Mouse (Mus musculus) T-helper 2 cell (primary cell): ENCODE data around the gene Zfp462.

Source experiments
- in situ Hi-C: fragments of 300-600 bp; cut with MboI, MseI; formaldehyde crosslinking; loops from one replicate; pipeline ENCODE4 v1.15.1; 2025; ENCODE audit warnings: high pct_unique_total_duplicates

Zfp462 gene

DNA sequence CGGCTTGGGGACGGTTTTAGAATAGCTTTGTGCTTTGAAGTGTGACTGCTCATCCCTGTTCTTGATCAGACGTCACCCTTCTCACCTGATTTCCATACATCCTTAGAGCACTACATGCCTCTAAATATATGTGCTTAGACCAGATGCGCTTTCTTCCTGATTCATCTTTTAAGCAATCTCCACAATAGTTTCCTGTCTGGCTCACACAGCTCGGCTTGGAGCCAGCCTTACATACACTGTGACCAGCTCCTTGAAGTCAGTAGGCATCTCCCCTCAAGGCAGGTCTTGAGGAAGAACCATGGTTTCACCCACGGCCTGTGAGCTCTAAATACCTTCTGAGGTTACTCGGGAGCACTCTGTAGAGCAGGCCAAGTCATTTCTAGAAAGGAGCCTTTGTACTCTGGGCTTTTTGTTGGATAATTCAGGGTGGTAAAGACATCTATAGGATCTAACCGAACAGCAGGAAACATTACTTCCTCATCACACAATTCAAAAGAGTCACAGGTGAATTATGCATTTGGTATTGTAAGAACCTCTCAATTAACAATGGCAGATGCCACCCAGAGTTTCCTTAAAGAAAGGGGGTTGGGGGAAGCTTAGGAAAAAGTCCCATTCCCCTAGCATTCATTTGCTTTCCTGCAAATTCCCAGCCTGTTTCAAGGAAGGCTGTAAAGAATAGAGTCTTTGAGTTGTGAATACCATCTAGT lies 95.6 kb downstream of the Zfp462 start:
- in situ Hi-C loops = no loop called here

DNA sequence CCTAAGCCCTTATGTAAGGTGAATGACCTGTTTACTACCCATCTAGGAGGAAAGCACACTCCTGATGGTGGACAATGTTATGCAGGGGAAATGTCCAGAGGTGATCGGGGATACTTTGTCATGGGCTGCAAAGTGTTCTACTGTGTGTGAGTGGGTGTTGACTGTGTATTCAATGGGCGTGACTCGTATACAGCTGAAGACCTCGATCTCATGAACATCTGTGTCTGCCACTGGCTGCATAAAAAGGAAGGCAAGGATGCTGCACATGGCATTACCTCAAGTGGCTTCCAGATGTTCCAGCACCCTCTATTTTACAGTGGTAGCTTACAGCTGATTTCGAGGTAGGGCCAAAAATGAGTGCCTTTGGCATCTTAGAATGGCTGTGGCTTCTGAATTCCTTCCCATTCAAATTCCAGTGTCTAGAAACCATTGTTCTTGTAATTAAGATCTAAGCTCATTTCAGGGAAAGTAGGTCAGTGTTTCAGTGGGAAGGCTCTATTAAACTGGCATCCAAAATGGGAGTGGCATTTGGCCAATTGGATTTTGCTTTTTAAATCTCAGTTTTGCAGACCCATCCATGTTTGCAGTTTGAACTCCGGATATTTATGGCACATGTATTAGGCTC lies 96.4 kb downstream of the Zfp462 start:
- in situ Hi-C loops = no loop called here

DNA sequence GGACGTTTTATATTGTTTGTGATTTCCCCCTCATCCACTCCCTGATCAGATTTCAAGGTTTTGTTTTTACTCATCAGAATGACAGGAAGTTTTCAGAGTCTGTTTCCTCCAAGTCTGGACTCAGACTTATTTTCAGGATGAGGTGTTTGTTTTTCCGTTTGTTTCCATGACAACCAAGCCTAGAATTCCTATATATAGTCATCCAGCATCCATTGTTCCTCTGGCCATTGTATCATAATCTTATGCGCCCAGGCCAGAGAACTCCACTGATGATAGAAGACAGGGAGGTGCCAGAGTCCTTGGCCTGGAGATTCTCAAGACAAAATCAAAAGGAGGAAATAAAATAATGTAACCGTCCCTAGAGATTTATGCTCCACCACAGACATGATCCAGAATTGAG lies 97.7 kb downstream of the Zfp462 start:
- in situ Hi-C loops = no loop called here

DNA sequence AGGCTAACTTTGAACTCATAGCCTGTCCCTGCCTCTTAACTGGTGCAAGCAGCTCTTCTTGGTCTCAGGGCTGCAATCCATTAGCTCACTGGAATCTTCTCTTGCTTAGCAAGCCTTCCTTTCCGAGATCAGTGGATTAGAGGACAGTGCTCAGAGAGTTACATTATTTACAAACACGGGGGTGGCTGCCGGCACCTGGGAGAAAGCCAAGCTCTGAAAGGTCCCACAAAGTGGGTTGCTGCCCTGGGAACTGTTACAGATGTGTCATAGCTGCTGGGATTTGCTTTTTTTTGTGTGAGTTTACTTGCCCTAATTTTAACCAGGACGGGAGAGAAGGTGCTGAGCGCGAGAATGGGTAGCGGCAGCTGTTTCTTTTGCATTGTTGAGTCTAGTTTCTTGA lies 102.4 kb downstream of the Zfp462 start:
- in situ Hi-C loops = no loop called here

DNA sequence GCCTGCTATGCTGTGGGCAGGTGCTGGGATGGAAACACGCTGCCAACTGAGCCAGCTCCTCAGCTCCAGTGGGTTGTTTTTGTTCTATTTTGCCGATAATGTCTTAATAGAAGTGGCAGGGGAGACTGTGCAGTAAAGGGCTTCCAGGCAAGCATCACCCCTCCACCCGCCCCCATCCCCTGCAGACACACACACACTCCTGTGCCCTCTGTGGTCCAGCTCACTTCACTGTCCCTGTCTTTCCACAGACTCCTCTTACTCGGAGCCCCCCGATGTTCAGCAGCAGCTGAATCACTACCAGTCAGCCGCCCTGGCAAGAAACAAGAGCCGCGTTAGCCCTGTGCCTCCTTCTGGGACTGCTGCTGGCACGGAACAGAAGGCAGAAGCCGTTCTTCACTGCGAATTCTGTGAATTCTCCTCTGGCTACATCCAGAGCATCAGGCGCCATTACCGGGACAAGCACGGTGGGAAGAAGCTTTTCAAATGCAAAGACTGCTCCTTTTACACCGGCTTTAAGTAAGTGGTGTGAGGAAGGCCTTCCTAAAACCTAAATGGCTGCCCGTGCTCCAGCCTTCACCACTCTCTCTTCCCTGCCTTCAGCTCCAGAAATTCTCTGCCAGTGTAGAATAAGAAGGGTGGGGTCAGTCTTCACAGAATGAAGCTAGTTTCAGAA lies 105.2 kb downstream of the Zfp462 start:
- in situ Hi-C loops = no loop called here

DNA sequence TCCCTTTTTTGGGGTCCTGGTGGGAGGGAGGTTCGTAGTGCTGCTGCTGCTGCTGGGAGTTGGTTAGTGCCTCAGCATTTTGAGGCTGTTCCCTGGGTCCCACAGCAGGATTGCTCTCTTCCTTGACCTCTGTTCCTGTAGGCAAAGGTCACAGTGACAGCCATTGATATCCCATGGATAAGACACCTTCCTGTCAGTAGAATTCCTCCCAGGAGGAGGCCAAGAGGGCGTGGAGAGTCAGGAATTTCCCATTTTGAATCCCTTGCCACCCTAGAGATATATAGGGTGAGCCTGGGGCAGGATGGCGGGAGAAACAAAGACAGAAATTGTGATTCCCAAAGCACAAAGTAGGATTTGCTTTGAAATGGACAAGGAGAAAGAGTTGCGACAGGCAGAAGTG lies 106.5 kb downstream of the Zfp462 start:
- in situ Hi-C loops = no loop called here

DNA sequence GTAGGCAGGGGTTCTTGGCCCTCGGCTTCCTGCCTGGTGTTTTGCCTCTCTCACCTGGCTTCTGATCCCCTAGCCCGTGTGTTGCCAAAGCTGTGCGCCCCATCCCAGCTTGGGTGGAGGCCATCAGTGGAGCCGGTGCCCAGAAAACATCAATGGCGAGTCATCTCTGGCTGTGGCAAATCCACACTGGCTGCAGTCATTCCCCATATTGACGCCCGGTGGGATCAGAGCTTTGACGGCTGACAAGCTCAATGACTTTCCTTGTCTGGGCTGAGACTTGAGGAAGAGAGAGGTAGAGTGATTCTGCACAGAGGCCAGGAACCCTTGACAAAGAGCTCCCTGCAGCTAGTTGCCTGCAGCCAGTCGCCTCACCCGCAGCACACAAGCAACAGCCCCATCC lies 107.8 kb downstream of the Zfp462 start:
- in situ Hi-C loops = no loop called here

DNA sequence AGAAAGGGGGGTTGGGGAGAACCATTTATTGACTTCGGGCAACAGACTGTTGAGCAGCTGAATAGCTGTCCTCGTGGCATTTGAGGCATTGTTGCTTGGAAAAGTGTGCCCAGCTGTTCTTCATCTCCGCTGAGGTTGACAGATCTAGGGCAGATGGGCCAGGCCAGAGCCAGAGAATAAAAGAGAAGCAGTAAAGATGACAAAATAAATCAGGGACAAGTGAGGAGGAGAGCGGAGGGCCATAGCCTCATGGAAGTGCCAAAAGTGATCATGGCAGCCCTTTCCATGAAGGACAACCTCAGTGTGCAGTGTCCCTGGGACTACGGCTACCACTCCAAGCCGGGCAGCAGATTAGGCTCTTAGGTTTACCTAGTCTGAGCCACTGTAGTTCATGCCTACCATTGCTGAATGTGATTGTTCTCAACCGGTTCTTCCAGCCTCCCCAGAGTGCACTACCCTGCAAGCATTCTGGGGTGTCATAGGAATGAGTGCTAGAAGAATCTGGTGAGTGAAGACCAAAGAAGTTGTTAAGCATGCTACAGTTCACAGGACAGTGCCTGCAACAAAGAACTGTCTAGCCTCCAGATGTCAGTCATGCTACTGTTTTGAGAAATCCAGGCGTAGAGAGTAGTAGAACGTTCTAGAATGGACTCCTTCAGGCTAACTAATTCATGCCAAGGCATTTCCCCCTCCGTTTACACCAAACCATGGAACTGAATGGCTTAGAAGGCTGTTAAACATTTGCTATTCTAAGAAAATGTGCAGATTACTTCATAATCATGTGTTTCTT lies 113.0 kb downstream of the Zfp462 start:
- in situ Hi-C loops = no loop called here

DNA sequence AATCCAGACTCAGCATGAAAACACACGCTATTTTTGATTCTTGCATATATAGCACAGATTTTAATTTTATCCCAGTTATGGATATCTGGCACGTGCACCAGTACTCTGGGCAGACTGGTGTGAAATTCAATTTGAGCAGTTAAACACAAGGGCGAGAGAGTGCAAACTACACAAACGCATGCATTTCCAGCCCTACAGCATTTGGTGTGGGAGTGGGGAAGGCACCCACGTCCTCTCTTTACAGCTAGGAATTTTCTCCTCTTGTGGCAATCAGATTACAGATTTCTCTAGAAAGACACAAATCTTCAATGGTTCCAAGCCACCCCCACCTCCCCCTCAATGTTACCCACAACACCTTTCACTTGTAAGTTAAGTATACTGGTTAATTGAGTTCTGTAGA lies 114.1 kb downstream of the Zfp462 start:
- in situ Hi-C loops = no loop called here

DNA sequence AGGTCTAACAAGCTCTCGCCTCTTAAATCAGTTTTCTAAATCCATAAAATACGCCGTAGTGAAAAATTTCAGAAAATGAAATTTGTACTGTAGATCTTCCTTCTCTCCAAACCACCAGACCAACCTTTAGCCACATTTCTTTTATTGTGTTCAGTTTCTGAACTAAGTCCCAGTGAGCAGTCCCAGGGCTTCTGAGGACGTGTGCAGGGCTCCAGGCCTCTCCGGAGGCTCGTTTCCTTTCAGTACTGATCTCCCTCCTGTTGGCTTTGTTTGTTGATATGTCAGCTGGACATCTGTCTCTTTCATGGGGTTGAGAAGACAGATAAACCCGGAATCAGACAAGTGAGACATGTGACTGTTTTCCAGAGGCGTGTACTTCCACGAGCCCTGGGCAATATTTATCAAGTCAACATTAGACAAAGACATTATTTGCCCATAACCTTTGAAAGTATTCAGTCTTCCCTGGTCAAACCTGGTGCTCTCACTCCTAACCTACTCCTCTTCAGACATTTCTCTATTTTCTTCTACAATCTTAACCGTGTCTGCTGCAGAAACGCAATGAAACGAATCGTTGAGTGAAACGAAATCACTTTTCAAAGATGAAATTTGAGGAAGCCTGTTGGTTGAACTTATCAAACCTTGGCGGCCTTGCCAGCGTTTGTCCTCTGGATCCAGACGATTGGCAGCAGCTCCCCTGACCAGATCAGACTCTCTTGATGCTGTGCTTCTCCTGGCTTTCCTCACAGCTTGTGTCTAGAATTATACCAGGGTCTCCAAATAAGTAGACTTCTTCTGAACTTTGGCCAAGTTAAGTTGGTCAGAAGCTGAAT lies 121.7 kb downstream of the Zfp462 start:
- in situ Hi-C loops = no loop called here

DNA sequence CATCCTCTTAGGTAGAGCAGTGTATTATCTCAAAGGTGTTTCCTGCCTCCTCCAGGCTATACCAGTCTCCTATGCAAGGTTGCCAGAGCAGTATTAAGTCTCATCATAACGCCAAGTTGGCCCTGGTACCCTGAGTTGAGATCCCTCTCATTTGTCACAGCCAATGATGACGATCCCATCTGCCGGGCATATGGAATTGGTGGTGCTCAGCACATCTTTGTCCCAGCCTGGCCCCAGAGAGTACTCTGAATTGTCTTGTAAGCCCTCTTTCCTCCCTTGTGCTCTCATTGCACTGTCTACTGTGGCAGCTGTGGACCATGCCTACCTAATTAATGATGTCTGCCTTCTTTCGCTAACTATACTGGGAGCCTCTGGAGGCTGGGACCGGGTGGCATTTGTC lies 126.7 kb downstream of the Zfp462 start:
- in situ Hi-C loops = no loop called here

DNA sequence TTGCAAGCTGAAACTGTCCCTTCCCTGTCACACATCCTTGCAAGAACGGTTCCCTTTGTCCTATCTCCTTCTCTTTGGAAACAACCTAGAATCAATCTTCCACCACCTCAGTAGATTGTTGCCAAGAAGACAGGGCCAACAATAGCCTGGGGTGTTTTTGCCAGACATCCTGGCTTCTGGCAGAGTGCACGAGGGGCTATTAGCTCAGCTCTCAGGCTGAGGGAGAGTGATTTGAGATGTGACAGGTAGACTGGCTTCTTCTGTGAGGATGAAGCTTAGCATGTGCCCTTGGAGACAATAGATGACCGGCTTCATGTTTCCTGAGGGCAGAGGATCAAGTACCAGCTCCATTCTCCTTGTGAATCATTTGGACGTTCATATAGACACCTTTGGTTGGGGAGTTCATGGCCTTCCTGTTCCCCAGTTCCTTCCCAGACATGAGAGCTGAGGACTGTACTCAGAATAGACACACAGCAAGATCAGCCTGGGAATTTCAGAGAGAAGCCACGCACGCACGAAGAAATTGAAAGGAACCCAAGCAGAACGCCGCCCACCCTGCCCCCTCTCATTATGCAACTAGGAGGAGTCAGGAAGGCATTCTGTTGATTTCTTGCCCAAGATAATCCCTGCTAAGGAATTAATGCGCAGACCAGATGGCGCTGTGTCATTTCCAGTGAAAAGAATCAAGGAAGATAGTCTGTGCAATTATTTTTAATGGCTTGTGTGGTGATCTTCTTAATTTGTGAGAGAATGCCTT lies 132.5 kb downstream of the Zfp462 start:
- in situ Hi-C loops = loop anchor here (25.0 kb wide), 1 partner anchor 615 kb away; no protein-coding TSS in a partner anchor

DNA sequence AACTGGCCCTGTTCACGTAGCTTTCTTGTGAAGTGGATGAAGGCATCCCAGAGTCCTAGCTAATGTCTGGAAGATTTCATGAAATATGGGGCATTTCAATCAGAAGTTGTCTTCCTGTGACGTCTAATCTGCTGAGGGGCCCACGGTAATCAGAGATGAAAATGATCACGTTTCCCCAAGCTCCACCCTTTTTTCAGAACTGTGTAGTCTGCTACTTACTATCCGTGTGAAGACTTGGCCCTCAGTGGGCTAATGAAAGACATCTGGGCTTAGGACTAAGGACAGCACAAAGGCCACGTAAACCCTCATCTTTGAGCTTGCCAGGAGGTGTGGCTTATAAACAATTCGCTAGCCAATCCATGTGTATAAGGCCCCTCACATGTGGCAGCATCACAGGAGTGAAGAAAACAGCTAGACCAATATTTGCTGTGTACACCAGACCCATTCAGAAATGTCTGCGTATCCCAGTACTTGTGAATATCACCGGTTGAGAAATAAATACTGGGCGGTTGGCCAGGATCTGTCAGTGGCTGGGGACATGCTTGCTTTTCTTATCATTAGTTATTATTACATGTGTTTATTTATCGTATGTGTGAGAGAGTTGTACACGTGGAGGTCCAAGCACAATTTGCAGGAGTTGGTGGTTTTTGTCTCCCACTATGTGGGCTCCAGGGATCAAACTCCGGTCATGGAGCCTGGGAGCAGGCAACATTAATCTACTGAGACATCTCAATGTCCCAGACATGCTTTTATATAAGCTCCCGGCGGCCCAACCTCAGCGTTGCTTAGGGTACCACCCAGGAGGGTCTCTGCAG lies 133.3 kb downstream of the Zfp462 start:
- in situ Hi-C loops = loop anchor here (25.0 kb wide), 1 partner anchor 616 kb away; no protein-coding TSS in a partner anchor

DNA sequence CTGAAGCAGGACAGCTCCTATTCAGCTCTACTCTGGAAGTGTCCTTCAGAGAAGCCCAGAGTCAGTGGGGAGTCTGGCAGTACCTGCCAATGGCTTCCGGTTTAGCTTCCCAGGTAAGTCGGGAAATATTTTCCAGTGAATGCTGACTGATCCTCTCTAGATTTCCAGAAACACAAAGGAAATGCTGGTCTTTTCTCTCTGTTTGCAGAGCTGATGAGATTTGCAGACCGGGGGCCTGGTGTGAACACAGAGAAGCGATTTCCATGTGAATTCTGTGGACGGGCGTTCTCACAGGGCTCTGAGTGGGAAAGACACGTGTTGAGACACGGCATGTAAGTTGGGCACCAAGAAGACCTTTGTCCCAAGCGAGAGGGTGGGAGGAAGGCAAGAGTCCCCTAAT lies 134.2 kb downstream of the Zfp462 start:
- in situ Hi-C loops = loop anchor here (25.0 kb wide), 1 partner anchor 617 kb away; no protein-coding TSS in a partner anchor

DNA sequence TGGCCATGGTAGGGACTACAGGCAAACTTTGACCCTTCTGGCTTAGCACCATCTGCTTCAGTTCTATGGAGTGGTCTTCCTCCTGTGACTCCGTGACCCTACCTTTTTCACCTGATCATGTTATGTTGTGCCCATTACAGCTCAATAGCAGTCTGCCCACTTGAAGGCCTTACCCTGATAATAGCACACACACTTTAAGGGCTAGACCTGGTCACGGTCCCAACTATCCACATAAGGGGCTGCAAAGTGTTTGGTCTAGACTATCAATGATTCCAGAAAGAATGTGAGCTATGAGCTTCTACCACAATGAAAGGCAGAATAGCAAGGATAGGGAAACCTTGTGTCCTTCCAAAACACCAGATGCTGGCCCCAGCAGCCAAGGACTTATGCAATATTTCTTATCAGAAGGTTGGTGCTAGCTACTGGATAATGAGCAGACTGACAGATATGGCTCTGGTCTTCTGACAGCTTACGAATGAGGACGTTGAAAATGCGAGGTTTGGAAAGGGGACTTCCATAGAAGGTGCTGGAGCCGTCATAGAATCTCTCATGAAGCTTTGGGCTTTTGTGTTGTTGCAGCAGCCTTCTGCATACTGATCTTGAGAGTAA lies 139.3 kb downstream of the Zfp462 start:
- in situ Hi-C loops = loop anchor here (25.0 kb wide), 1 partner anchor 622 kb away; no protein-coding TSS in a partner anchor

DNA sequence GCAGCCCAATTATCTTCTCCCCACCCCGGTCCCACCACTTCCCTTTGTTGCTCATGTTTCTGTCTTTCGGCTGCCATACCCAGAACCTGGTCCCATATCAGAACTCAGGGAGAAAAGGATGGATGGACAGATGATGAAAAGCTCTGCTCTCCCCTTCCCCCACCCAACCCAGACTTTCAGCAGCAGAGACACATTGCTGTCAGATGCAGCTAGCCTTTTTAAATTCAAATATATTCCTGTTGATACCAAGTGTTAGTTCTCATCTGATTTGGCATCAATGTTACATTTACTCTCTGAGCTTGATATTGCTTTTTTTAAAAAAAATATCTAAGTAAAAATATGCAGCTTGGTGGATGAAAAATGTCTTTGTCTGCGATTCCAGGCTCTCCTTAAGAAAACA lies 143.3 kb downstream of the Zfp462 start:
- in situ Hi-C loops = loop anchor here (25.0 kb wide), 1 partner anchor 626 kb away; no protein-coding TSS in a partner anchor

DNA sequence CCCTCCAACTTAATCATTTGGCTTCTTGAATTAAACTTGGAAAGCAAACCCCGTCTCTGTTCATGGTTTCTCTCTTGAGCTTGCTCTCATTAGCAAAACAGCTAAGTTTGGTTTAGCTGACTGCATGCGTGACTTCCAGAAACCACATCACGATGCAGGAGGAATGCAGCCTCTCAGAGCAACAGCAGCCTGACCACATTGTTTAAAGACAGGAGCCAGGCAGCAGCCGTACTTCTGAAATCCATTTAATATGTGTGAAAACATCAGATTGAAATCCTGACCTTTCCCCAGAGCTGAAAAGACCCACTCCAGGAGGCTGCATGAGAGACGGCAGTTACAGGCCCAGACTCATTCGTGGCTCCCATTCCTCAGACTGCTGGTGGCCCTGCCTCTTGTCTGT lies 144.1 kb downstream of the Zfp462 start:
- in situ Hi-C loops = loop anchor here (25.0 kb wide), 1 partner anchor 627 kb away; no protein-coding TSS in a partner anchor

DNA sequence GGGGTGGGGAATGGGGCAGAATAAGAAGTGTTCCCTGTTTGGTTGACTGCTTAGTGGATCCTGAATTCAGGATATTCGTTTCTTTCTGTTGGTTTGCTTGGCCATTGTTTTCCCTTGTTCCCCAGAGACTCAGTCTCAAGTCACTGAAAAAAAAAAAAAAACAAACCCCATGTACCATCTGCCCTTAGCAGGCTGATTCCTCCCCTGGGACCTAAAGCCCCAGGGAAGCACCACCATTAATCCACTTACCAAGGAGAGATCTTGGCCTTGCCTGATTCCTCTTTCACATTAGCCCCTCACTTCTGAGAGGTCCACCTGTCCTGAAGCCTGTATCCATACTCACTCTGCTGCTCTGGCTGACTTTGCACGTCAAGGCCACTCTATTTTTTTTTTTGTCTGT lies 152.3 kb downstream of the Zfp462 start:
- in situ Hi-C loops = loop anchor here (25.0 kb wide), 1 partner anchor 635 kb away; no protein-coding TSS in a partner anchor

DNA sequence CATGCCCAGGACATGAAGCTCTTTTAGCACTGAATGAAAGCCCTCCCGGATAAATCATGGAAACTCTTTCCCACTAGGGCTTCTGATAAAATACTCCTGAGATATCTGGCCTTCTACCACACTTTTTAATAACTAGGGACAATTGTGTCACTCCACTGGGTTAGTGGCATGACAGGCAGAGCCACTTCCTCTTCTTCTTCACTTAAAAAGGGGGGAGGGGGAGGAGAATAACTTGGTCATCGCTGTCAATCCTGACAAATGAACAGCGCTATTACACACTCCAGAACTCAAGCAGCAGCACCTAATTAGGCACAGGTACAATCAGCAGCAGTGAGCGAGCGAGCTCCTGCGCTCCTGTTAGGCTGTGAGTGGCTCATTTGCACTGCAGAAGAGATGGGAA lies 153.5 kb downstream of the Zfp462 start:
- in situ Hi-C loops = loop anchor here (25.0 kb wide), 1 partner anchor 636 kb away; no protein-coding TSS in a partner anchor
